ENCODE assay signal across 11 mouse cellular contexts in genomic region chr13:93674131-93674561, GRCm38 (mm10). TPM values are rescaled to one million over a fixed set of nuclear protein-coding genes. Genes with fewer than 3 reads are reported as not detected.
DNase-seq lines count a peak whose midpoint lies in the region; ATAC-seq and TF ChIP-seq lines count a peak whose summit lies in the region.
"Had no signal": no experiment of that assay in that cellular context is flagged by ENCODE, and none has a peak within 500 bp of the region (broad histone marks: within the 10 kb centered on the region; RNA-seq: fewer than 3 reads in every experiment).

TSS of gene Bhmt2 (minus strand) at chr13:93674302.
TSS of gene Dmgdh (plus strand) at chr13:93674433.

- no peaks in the 10 kb centered on the region for H3K9me3 ChIP-seq in embryonic facial prominence, embryonic 15.5 days (replicated peaks)
- H3K9me3 ChIP-seq in midbrain, embryonic 14.5 days (ENCODE audit: control insufficient read depth, low read length), result no peaks in the 10 kb centered on the region

- no peak within 1 kb of the TSS for H3K27ac ChIP-seq in embryonic facial prominence, embryonic 15.5 days (replicated peaks)
- no peak within 1 kb of the TSS for H3K27ac ChIP-seq in midbrain, embryonic 14.5 days (replicated peaks; ENCODE audit: low read depth, low read length)
- H3K27ac ChIP-seq in cerebellum, adult 2 months (ENCODE audit: insufficient read depth, low read length), result no peak within 1 kb of the TSS

- H3K4me3 ChIP-seq in embryonic facial prominence, embryonic 15.5 days (replicated peaks), result peak within 1 kb of the TSS; percentile 16
- H3K4me3 ChIP-seq in midbrain, embryonic 14.5 days (replicated peaks; ENCODE audit: low read depth, low read length), result no peak within 1 kb of the TSS
- H3K4me3 ChIP-seq in cerebellum, adult 2 months (replicated peaks; ENCODE audit: insufficient read depth, low read depth, low read length), result no peak within 1 kb of the TSS
- H3K4me3 ChIP-seq: myocyte had no signal

- peaks cover 10% of the 10 kb centered on the region for H3K27me3 ChIP-seq in embryonic facial prominence, embryonic 15.5 days
- H3K27me3 ChIP-seq in midbrain, embryonic 14.5 days (ENCODE audit: control insufficient read depth, insufficient read depth, low read length), result no peaks in the 10 kb centered on the region; the same call in 1 of the 2 replicates
- H3K27me3 ChIP-seq in cerebellum, adult 2 months (ENCODE audit: control insufficient read depth, insufficient read depth, low read length), result no peaks in the 10 kb centered on the region

- 6% methylated on average over 31 of the region's 31 CpGs for WGBS in embryonic facial prominence, embryonic 15.5 days
- 6% methylated on average over 31 of the region's 31 CpGs for WGBS in midbrain, embryonic 14.5 days
- 9% methylated on average over 31 of the region's 31 CpGs for WGBS in cerebellum, adult 2 months

- H3K9ac ChIP-seq in embryonic facial prominence, embryonic 15.5 days, result no peak within 1 kb of the TSS
- no peak within 1 kb of the TSS for H3K9ac ChIP-seq in midbrain, embryonic 14.5 days (replicated peaks; ENCODE audit: low read length)

- H3K4me1 ChIP-seq in embryonic facial prominence, embryonic 15.5 days, result 0 out of 2 replicates have a peak, but pooled peaks cover 5% of the 10 kb centered on the region
- H3K4me1 ChIP-seq in midbrain, embryonic 14.5 days (ENCODE audit: control insufficient read depth, insufficient read depth, low read length), result no peaks in the 10 kb centered on the region
- H3K4me1 ChIP-seq in cerebellum, adult 2 months (ENCODE audit: control insufficient read depth, insufficient read depth, low read length), result no peaks in the 10 kb centered on the region

- no peak for ATAC-seq in embryonic facial prominence, embryonic 15.5 days (ENCODE audit: insufficient number of reproducible peaks, low FRiP score, low TSS enrichment, low read depth)
- no peak; the same call in 1 of the 2 replicates for ATAC-seq in midbrain, embryonic 14.5 days (ENCODE audit: low FRiP score, low TSS enrichment)

- peak; percentile 19 for DNase-seq in embryo, embryonic 9.5 days (ENCODE audit: extremely low spot score)
- DNase-seq in embryo, embryonic 10.5 days (ENCODE audit: low spot score), result no peak
- DNase-seq in kidney, postnatal 10 days, result peak; percentile 46
- DNase-seq in midbrain, embryonic 14.5 days, result no peak
- no peak for DNase-seq in ovary, postnatal 10 days (ENCODE audit: low spot score)
- no peak for DNase-seq in cerebellum, adult 2 months
- no peak for DNase-seq in spleen, postnatal 4 days (ENCODE audit: low spot score in 2 of 2)
- DNase-seq: heart, postnatal 36 days had no signal

- no peaks in the 10 kb centered on the region for H3K36me3 ChIP-seq in embryonic facial prominence, embryonic 15.5 days
- no peaks in the 10 kb centered on the region for H3K36me3 ChIP-seq in midbrain, embryonic 14.5 days (ENCODE audit: control insufficient read depth, insufficient read depth, low read length)

- TF ChIP-seq CTCF in cerebellum, adult 2 months (IDR thresholded peaks at IDR 0.05; ENCODE audit: borderline replicate concordance, insufficient read depth, low read depth, low read length), result no peak

- TF ChIP-seq POLR2A in cerebellum, adult 2 months (IDR thresholded peaks at IDR 0.05; ENCODE audit: borderline replicate concordance, insufficient read depth, low read length), result no peak

- H3K4me2 ChIP-seq in embryonic facial prominence, embryonic 15.5 days (replicated peaks), result peak within 1 kb of the TSS; percentile 39
- H3K4me2 ChIP-seq in midbrain, embryonic 14.5 days (ENCODE audit: low read length), result peak within 1 kb of the TSS; percentile 17; the same call in 1 of the 2 replicates

RNA-seq across cellular contexts. Expression of gene Bhmt2, which starts in this region (rescaled TPM):
- not detected in 2 replicates for polyA plus RNA-seq in embryonic facial prominence, embryonic 15.5 days (2015; fragmentation: Nextera tagmentation; extraction: Ambion mirVana)
- polyA plus RNA-seq in midbrain, embryonic 14.5 days (2014; fragmentation: Nextera tagmentation; extraction: Ambion mirVana), result not detected in 2 replicates
- polyA plus RNA-seq in cerebellum, adult 2 months (2012; rRNA removed), result 0.22 and 0.39 TPM in 2 replicates
- polyA plus RNA-seq: C2C12, myocyte had no signal

RNA-seq across cellular contexts. Expression of gene Dmgdh, which starts in this region (rescaled TPM):
- not detected in 2 replicates for polyA plus RNA-seq in embryonic facial prominence, embryonic 15.5 days (2015; fragmentation: Nextera tagmentation; extraction: Ambion mirVana)
- 0.17 TPM in 1 of 2 replicates, not detected in the other for polyA plus RNA-seq in midbrain, embryonic 14.5 days (2014; fragmentation: Nextera tagmentation; extraction: Ambion mirVana)
- polyA plus RNA-seq in cerebellum, adult 2 months (2012; rRNA removed), result 0.11 TPM in 2 replicates
- polyA plus RNA-seq: C2C12, myocyte had no signal

Comparison
In these comparisons a context has a peak if more than half of its experiments do, and no peak if none do; other contexts are left out.
1. DNase-seq: peak in embryo, embryonic 9.5 days (single experiment) and kidney, postnatal 10 days (single experiment); none in embryo, embryonic 10.5 days (single experiment), midbrain, embryonic 14.5 days (single experiment), ovary, postnatal 10 days (single experiment), cerebellum, adult 2 months (0 of 2) and spleen, postnatal 4 days (0 of 2).